Mouse (Mus musculus): ENCODE measurements at regions not wholly inside any gene's neighbourhood (a gene's known extent, or its start where the extent isn't known, plus 50 kb on each side); places are given as distances from the start of the nearest gene placed in this dataset.

GRCm38 (mm10) chr4:106162551-106162950 lies 153.5 kb upstream of the Usp24 start:
- TF ChIP-seq POLR2A (IDR thresholded peaks at IDR 0.05; ENCODE audit: insufficient read length, low read depth) (no peak), MYOG (IDR thresholded peaks at IDR 0.05; ENCODE audit: control insufficient read depth in 1 of 3, insufficient read depth in 1 of 3, insufficient read length in 2 of 3, low read depth in 2 of 3) (no peak)

Data from myocyte (in vitro differentiated cells).